ENCODE assay signal across 10 mouse cellular contexts in the genomic region with DNA sequence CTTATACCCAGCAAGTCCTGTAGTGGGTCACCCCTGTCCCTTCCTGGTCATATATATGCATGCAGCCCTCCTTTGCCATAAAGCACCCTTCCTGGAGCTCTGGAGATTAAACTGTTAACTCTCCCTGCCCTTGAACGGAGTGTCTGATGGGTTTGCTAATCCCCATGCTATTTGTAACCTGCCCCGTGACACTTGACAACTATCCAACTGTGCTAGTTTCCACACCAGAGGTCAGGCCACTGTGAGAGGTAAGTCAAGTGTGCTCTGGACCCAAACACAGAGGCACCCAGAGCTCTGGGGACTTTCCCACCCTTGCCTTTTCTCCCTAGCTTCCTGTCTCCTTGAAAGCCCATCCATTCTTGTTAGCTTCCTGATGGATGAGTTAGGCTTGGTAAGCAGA. TPM values are rescaled to one million over a fixed set of nuclear protein-coding genes. Genes with fewer than 3 reads are reported as not detected.
A peak's percentile ranks its signal among the peaks of the same experiment; 100 is the strongest.
DNase-seq lines count a peak whose midpoint lies in the region; ATAC-seq and TF ChIP-seq lines count a peak whose summit lies in the region.
"Had no signal": no experiment of that assay in that cellular context is flagged by ENCODE, and none has a peak within 500 bp of the region (broad histone marks: within the 10 kb centered on the region; RNA-seq: fewer than 3 reads in every experiment).

No protein-coding gene starts in this region.

- no peak for ATAC-seq in lung, embryonic 14.5 days (ENCODE audit: insufficient read depth)
- ATAC-seq in hindbrain, embryonic 16.5 days = no peak
- no peak for ATAC-seq in frontal cortex, adult (ENCODE audit: low TSS enrichment)

- H3K27me3 ChIP-seq in lung, embryonic 14.5 days (ENCODE audit: insufficient read depth, low read length) = peaks cover 15% of the 10 kb centered on the region
- H3K27me3 ChIP-seq in hindbrain, embryonic 10.5 days (ENCODE audit: insufficient read depth, poor library complexity, severe bottlenecking) = peaks cover 36% of the 10 kb centered on the region
- H3K27me3 ChIP-seq in hindbrain, embryonic 16.5 days (replicated peaks; ENCODE audit: control insufficient read depth, insufficient read depth, low read length) = peaks cover 6% of the 10 kb centered on the region; the same call in 1 of the 2 replicates

- no peaks in the 10 kb centered on the region for H3K36me3 ChIP-seq in lung, embryonic 14.5 days (ENCODE audit: insufficient read depth)
- H3K36me3 ChIP-seq in hindbrain, embryonic 10.5 days = no peaks in the 10 kb centered on the region
- H3K36me3 ChIP-seq in hindbrain, embryonic 16.5 days (ENCODE audit: control insufficient read depth, insufficient read depth, low read length) = no peaks in the 10 kb centered on the region
- H3K36me3 ChIP-seq: limb, embryonic 15.5 days had no signal

- peak overlapping the region; percentile 47; the same call in 1 of the 2 replicates for H3K4me3 ChIP-seq in lung, embryonic 14.5 days (ENCODE audit: low read depth, low read length)
- no peak overlapping the region for H3K4me3 ChIP-seq in hindbrain, embryonic 10.5 days
- H3K4me3 ChIP-seq in hindbrain, embryonic 16.5 days (ENCODE audit: low read length) = no peak overlapping the region

- WGBS in lung, embryonic 14.5 days = 15% methylated on average over 2 of the region's 2 CpGs
- 49% methylated on average over 2 of the region's 2 CpGs for WGBS in hindbrain, embryonic 10.5 days
- WGBS in hindbrain, embryonic 16.5 days = 56% methylated on average over 2 of the region's 2 CpGs

- H3K27ac ChIP-seq in lung, embryonic 14.5 days (ENCODE audit: low read depth) = peak overlapping the region; percentile 63
- no peak overlapping the region for H3K27ac ChIP-seq in hindbrain, embryonic 10.5 days
- H3K27ac ChIP-seq in hindbrain, embryonic 16.5 days (ENCODE audit: low read depth, low read length) = no peak overlapping the region
- H3K27ac ChIP-seq: limb, embryonic 15.5 days had no signal

- no peaks in the 10 kb centered on the region for H3K9me3 ChIP-seq in lung, embryonic 14.5 days (ENCODE audit: low read depth, low read length)
- H3K9me3 ChIP-seq in hindbrain, embryonic 10.5 days = no peaks in the 10 kb centered on the region
- H3K9me3 ChIP-seq in hindbrain, embryonic 16.5 days (ENCODE audit: control insufficient read depth, low read length) = no peaks in the 10 kb centered on the region
- H3K9me3 ChIP-seq: limb, embryonic 15.5 days had no signal

- no peak for TF ChIP-seq CTCF in lung, embryonic 14.5 days (IDR thresholded peaks at IDR 0.05; ENCODE audit: low read depth)

- H3K4me2 ChIP-seq in lung, embryonic 14.5 days = peak overlapping the region; percentile 73
- no peak overlapping the region for H3K4me2 ChIP-seq in hindbrain, embryonic 16.5 days (ENCODE audit: low read length)

- H3K9ac ChIP-seq in lung, embryonic 14.5 days = no peak overlapping the region; the same call in 1 of the 2 replicates
- H3K9ac ChIP-seq in hindbrain, embryonic 16.5 days (ENCODE audit: low read depth, low read length) = no peak overlapping the region

- DNase-seq in adrenal gland, postnatal 14 days = peak; percentile 66
- DNase-seq in gonadal fat pad, adult 2 months (ENCODE audit: low read depth) = peak; percentile 30
- DNase-seq in kidney, adult 11 months = peak; percentile 87
- DNase-seq in lung, embryonic 14.5 days = no peak
- no peak for DNase-seq in hindbrain, embryonic 10.5 days (ENCODE audit: low spot score)
- no peak for DNase-seq in thymus, postnatal 25 days

- 0 out of 2 replicates have a peak, but pooled peaks cover 4% of the 10 kb centered on the region for H3K4me1 ChIP-seq in lung, embryonic 14.5 days (ENCODE audit: insufficient read depth)
- H3K4me1 ChIP-seq in hindbrain, embryonic 10.5 days (replicated peaks) = peaks cover 13% of the 10 kb centered on the region
- peaks cover 7% of the 10 kb centered on the region for H3K4me1 ChIP-seq in hindbrain, embryonic 16.5 days (ENCODE audit: control insufficient read depth, insufficient read depth, low read depth, low read length)

RNA-seq across cellular contexts. Expression of gene Tmem171, which starts 0.9 kb away (rescaled TPM):
- 1.2 and 1.5 TPM in 2 replicates for total RNA-seq in adrenal gland, postnatal 14 days (2021)
- polyA plus RNA-seq in gonadal fat pad, adult 2 months (2012; rRNA removed) = 0.24 and 0.27 TPM in 2 replicates
- polyA plus RNA-seq in lung, embryonic 14.5 days (2014; fragmentation: Nextera tagmentation; extraction: Ambion mirVana) = 13.9 and 15.4 TPM in 2 replicates
- not detected in 2 replicates for polyA plus RNA-seq in hindbrain, embryonic 10.5 days (2016; fragmentation: Nextera tagmentation; extraction: Ambion mirVana)
- 0.26 TPM in 1 of 2 replicates, not detected in the other for polyA plus RNA-seq in hindbrain, embryonic 16.5 days (2015; fragmentation: Nextera tagmentation; extraction: Ambion mirVana)
- polyA plus RNA-seq: hindbrain, embryonic 11.5 days had no signal

RNA-seq across cellular contexts. Expression of gene Tmem174, which starts 58.3 kb away (rescaled TPM):
- not detected in 2 replicates for total RNA-seq in adrenal gland, postnatal 14 days (2021)
- polyA plus RNA-seq in gonadal fat pad, adult 2 months (2012; rRNA removed) = 0.23 TPM in 1 of 2 replicates, not detected in the other
- polyA plus RNA-seq in lung, embryonic 14.5 days (2014; fragmentation: Nextera tagmentation; extraction: Ambion mirVana) = 0.08 TPM in 1 of 2 replicates, not detected in the other
- polyA plus RNA-seq in hindbrain, embryonic 10.5 days (2016; fragmentation: Nextera tagmentation; extraction: Ambion mirVana) = not detected in 2 replicates
- 0.06 TPM in 1 of 2 replicates, not detected in the other for polyA plus RNA-seq in hindbrain, embryonic 16.5 days (2015; fragmentation: Nextera tagmentation; extraction: Ambion mirVana)
- polyA plus RNA-seq: hindbrain, embryonic 11.5 days; limb, embryonic 15.5 days had no signal

Comparison
In these comparisons a context has a peak if more than half of its experiments do, and no peak if none do; other contexts are left out.
1. DNase-seq: peak in adrenal gland, postnatal 14 days (single experiment), gonadal fat pad, adult 2 months (single experiment) and kidney, adult 11 months (single experiment); none in lung, embryonic 14.5 days (single experiment), hindbrain, embryonic 10.5 days (single experiment) and thymus, postnatal 25 days (single experiment).
2. RNA of gene Tmem171, which starts 0.9 kb away (polyA plus RNA-seq): 13.9 to 15.4 TPM in lung, embryonic 14.5 days; 0.24 to 0.27 TPM in gonadal fat pad, adult 2 months, 0.26 TPM in hindbrain, embryonic 16.5 days and not detected in hindbrain, embryonic 10.5 days; every median in the first group is over 10 times any median in the second.